Mouse (Mus musculus): Measurements from ENCODE around the gene Gm20905. TPM values are rescaled to one million over a fixed set of nuclear protein-coding genes. Genes with fewer than 3 reads are reported as not detected.
"Not testable (repeated sequence)": the region's sequence is repeated elsewhere in the genome, so short reads cannot be mapped to it uniquely, and the experiment has no call there.

Gene Gm20905
- not detected in 2 replicates for polyA plus RNA-seq (2011; ENCODE audit: insufficient read length, low read depth, missing spikeins)

DNA sequence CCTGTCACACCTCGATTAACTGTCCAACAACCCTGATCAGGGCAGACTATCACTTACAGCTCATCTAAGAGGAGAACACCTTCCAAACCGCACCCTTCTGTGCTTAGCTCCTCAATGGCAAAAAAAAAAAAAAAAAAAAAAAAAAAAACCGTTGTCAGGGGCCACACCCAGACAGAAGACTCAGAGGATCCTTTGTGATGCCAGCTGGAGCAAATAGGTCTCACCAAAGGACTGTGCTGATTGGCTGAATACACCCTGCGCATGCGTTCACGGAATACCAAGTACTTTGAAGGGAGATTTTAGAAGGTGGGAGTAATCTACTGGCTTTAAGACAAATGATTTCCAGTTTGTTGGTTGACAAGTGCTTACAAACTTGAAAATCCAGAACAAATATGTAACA, at the start of gene Gm20905:
TSS of gene Gm20905 (minus strand) at position 101 of the 400 bp plus-strand sequence.
- not testable (repeated sequence) for H3K4me3 ChIP-seq (ENCODE audit: insufficient read depth, low read length); H3K27ac ChIP-seq (ENCODE audit: insufficient read depth, low read length); H3K4me1 ChIP-seq (ENCODE audit: control insufficient read depth, insufficient read depth, low read length)

All from embryonic fibroblast, embryonic 13.5 days (primary cell).